Mouse (Mus musculus) CH12.LX (cell line): ENCODE measurements around the gene Dnm1. TPM values are rescaled to one million over a fixed set of nuclear protein-coding genes. Genes with fewer than 3 reads are reported as not detected.

Experiments used
- DNase-seq: peaks from one replicate; pipeline ENCODE4 v3.0.0-alpha.2; 2013; ENCODE audit errors: extremely low read depth
- H3K27ac ChIP-seq: 2 replicates; pipeline ENCODE4 v1.5.1; 2012; ENCODE audit warnings: low read depth, mild to moderate bottlenecking, control low read depth, moderate library complexity; ENCODE audit not compliant: insufficient read depth
- H3K27me3 ChIP-seq: replicated peaks from 2 replicates; pipeline ENCODE3; 2012; ENCODE audit warnings: inconsistent platforms
- H3K36me3 ChIP-seq, 2 experiments: replicated peaks in 1 of 2; 2 replicates each; pipeline versions ENCODE3 to v1.6.1; 2012; ENCODE audit warnings: inconsistent platforms in 1 of 2, low read length in 1 of 2, mild to moderate bottlenecking in 1 of 2, mixed read lengths in 1 of 2, moderate library complexity in 1 of 2; ENCODE audit not compliant: control insufficient read depth in 1 of 2, insufficient read depth in 1 of 2
- H3K4me1 ChIP-seq, 2 experiments: 2 replicates each; pipeline ENCODE4 v1.6.1; 2012; ENCODE audit warnings: inconsistent platforms in 1 of 2, moderate library complexity in 1 of 2; ENCODE audit not compliant: insufficient read depth in 2 of 2, control insufficient read depth in 1 of 2
- H3K4me2 ChIP-seq: 2 replicates; pipeline ENCODE4 v1.6.1; 2012; ENCODE audit warnings: low read depth, mild to moderate bottlenecking, control low read depth; ENCODE audit not compliant: poor library complexity, insufficient read depth, severe bottlenecking
- H3K4me3 ChIP-seq, 3 experiments: fragments of 150-350 bp in 1 of 3; sonication (generic) in 1 of 3; replicated peaks in 1 of 3; 2 replicates each; pipeline versions ENCODE3 to v1.5.1; 2011 to 2012; ENCODE audit warnings: low read depth in 2 of 3, low read length in 2 of 3, mild to moderate bottlenecking in 2 of 3, moderate library complexity in 2 of 3, control low read depth in 1 of 3, improper control_type of control experiment in 1 of 3, inconsistent platforms in 1 of 3, mixed read lengths in 1 of 3; ENCODE audit not compliant: poor library complexity in 1 of 3
- H3K79me2 ChIP-seq: replicated peaks from 2 replicates; pipeline ENCODE4 v1.6.1; 2012; ENCODE audit warnings: mild to moderate bottlenecking, moderate library complexity; ENCODE audit not compliant: control insufficient read depth, poor library complexity, insufficient read depth, severe bottlenecking; ENCODE audit errors: extremely low read depth
- H3K9ac ChIP-seq: 2 replicates; pipeline ENCODE4 v1.6.1; 2012; ENCODE audit warnings: low read depth, mild to moderate bottlenecking, control low read depth, moderate library complexity; ENCODE audit not compliant: insufficient read depth
- H3K9me3 ChIP-seq: replicated peaks from 2 replicates; pipeline ENCODE3; 2012; ENCODE audit warnings: low read length, inconsistent platforms, mixed read lengths
- BHLHE40 ChIP-seq: IDR thresholded peaks from 2 replicates; pipeline ENCODE4 v1.6.1; 2011; ENCODE audit warnings: mild to moderate bottlenecking, low read depth, low read length, improper control_type of control experiment
- CHD1 ChIP-seq: IDR thresholded peaks from 2 replicates; pipeline ENCODE4 v1.6.1; 2012; ENCODE audit warnings: low read depth, low read length, improper control_type of control experiment, inconsistent platforms
- CHD2 ChIP-seq: IDR thresholded peaks from 2 replicates; pipeline ENCODE4 v1.6.1; 2011; ENCODE audit warnings: low read length, improper control_type of control experiment
- CTCF ChIP-seq, 2 experiments: IDR thresholded peaks in 1 of 2; conservative IDR thresholded peaks in 1 of 2; 2 replicates each; pipeline ENCODE4 v1.5.1; 2011 to 2012; ENCODE audit warnings: low read depth in 2 of 2, low read length in 2 of 2, improper control_type of control experiment in 1 of 2, inconsistent platforms in 1 of 2, mild to moderate bottlenecking in 1 of 2, moderate library complexity in 1 of 2
- ELF1 ChIP-seq: IDR thresholded peaks from 2 replicates; pipeline ENCODE4 v1.6.1; 2014; ENCODE audit warnings: low read depth, mild to moderate bottlenecking, inconsistent platforms, low read length, improper control_type of control experiment
- EP300 ChIP-seq: IDR thresholded peaks from 2 replicates; pipeline ENCODE4 v1.6.1; 2011; ENCODE audit warnings: low read length, improper control_type of control experiment
- ETS1 ChIP-seq: conservative IDR thresholded peaks from 2 replicates; pipeline ENCODE4 v1.6.1; 2012; ENCODE audit warnings: low read depth, mild to moderate bottlenecking, inconsistent platforms, low read length, improper control_type of control experiment, moderate library complexity
- GABPA ChIP-seq: IDR thresholded peaks from 2 replicates; pipeline ENCODE4 v1.6.1; 2012; ENCODE audit warnings: low read depth, low read length, improper control_type of control experiment, inconsistent platforms; ENCODE audit not compliant: insufficient replicate concordance
- HCFC1 ChIP-seq: IDR thresholded peaks from 2 replicates; pipeline ENCODE4 v1.6.1; 2012; ENCODE audit warnings: low read depth, mild to moderate bottlenecking, inconsistent platforms, low read length, improper control_type of control experiment
- IRF4 ChIP-seq: IDR thresholded peaks from 2 replicates; pipeline ENCODE4 v1.6.1; 2014; ENCODE audit warnings: low read depth, mild to moderate bottlenecking, inconsistent platforms, low read length, improper control_type of control experiment
- JUN ChIP-seq: IDR thresholded peaks from 2 replicates; pipeline ENCODE4 v1.6.1; 2011; ENCODE audit warnings: low read depth, mild to moderate bottlenecking, low read length, improper control_type of control experiment, moderate library complexity; ENCODE audit not compliant: insufficient read depth
- JUND ChIP-seq: conservative IDR thresholded peaks from 2 replicates; pipeline ENCODE4 v1.6.1; 2011; ENCODE audit warnings: low read depth, low read length, improper control_type of control experiment
- KAT2A ChIP-seq: IDR thresholded peaks from 2 replicates; pipeline ENCODE4 v1.6.1; 2012; ENCODE audit warnings: low read length, improper control_type of control experiment, inconsistent platforms; ENCODE audit not compliant: insufficient replicate concordance
- MAX ChIP-seq: IDR thresholded peaks from 2 replicates; pipeline ENCODE4 v1.6.1; 2011; ENCODE audit warnings: low read length, improper control_type of control experiment
- MXI1 ChIP-seq: IDR thresholded peaks from 2 replicates; pipeline ENCODE4 v1.6.1; 2011; ENCODE audit warnings: mild to moderate bottlenecking, low read depth, low read length, improper control_type of control experiment
- MYC ChIP-seq: IDR thresholded peaks from 2 replicates; pipeline ENCODE4 v1.6.1; 2011; ENCODE audit warnings: low read depth, mild to moderate bottlenecking, improper control_type of control experiment, low read length
- NELFE ChIP-seq: IDR thresholded peaks from 2 replicates; pipeline ENCODE4 v1.6.1; 2011; ENCODE audit warnings: low read depth, low read length, improper control_type of control experiment
- PAX5 ChIP-seq: IDR thresholded peaks from 2 replicates; pipeline ENCODE4 v1.6.1; 2012; ENCODE audit warnings: low read length, inconsistent platforms, mixed read lengths
- POLR2AphosphoS2 ChIP-seq: IDR thresholded peaks from 2 replicates; pipeline ENCODE4 v1.6.1; 2011; ENCODE audit warnings: low read depth, low read length, improper control_type of control experiment
- TBP ChIP-seq: conservative IDR thresholded peaks from 2 replicates; pipeline ENCODE4 v1.6.1; 2011; ENCODE audit warnings: low read depth, low read length, improper control_type of control experiment
- UBTF ChIP-seq: IDR thresholded peaks from 2 replicates; pipeline ENCODE4 v1.6.1; 2012; ENCODE audit warnings: low read depth, mild to moderate bottlenecking, inconsistent platforms, low read length, improper control_type of control experiment, moderate library complexity
- USF1 ChIP-seq: IDR thresholded peaks from 2 replicates; pipeline ENCODE4 v1.6.1; 2014; ENCODE audit warnings: low read depth, mild to moderate bottlenecking, inconsistent platforms, low read length, improper control_type of control experiment
- USF2 ChIP-seq: conservative IDR thresholded peaks from 2 replicates; pipeline ENCODE4 v1.6.1; 2011; ENCODE audit warnings: low read depth, low read length, improper control_type of control experiment
- ZKSCAN1 ChIP-seq: IDR thresholded peaks from 2 replicates; pipeline ENCODE4 v1.6.1; 2012; ENCODE audit warnings: low read depth, inconsistent platforms, low read length, improper control_type of control experiment, borderline replicate concordance
- dilution Hi-C: fragments of 300-500 bp; cut with MboI; formaldehyde crosslinking; loops from 2 replicates; pipeline ENCODE4 v1.14.3; 2020; ENCODE audit warnings: low sequenced_read_pairs; ENCODE audit not compliant: extremely low pct_unique_long_range_greater_than_20kb, extremely low pct_ligation_motif_present
- in situ Hi-C: fragments of 300-500 bp; cut with MboI; formaldehyde crosslinking; loops from 3 replicates; pipeline ENCODE4 v1.14.3; 2019; ENCODE audit warnings: low sequenced_read_pairs, low pct_ligation_motif_present, low pct_unique_long_range_greater_than_20kb, mixed read lengths
- polyA plus RNA-seq: library from polyadenylated mRNA; unstranded; fragments of >175 nt; gene quantifications from 2 replicates; pipeline ENCODE4 v1.2.1, GENCODE M21; 2012; ENCODE audit warnings: low read depth; ENCODE audit not compliant: insufficient read length
- total RNA-seq, 2 experiments: library from RNA; depleted of rRNA; stranded (reverse); fragments of 300-350 nt in 1 of 2; fragments of >200 nt in 1 of 2; gene quantifications; 2 replicates each; pipeline ENCODE4 v1.2.3; 2012 to 2014

The Dnm1 gene
- total and polyA plus RNA-seq, 3 experiments: 0.25 TPM; not detected in 2

DNA sequence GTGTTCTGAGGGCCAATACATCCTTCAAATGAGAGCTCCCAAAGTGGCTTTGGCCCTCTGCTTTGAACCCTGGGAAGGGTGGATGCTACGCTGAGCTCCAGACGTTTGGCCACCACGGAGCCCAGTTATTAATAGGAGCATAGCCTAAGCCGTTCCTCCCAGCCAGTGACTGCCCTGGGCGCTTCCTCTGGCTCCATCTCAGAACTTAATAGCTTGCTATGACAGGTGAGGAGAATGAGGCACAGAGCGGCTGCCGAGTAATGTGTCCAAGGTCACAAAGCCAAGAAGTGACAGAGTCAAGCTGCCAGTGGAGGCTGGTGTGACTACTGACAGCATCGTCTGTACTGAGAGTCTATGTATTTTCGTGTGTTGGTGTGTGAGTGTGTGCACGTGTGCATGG lies 3.1 kb upstream of the Dnm1 start:
- Histone ChIP-seq H3K27ac (no peak overlapping the region), H3K9ac (no peak overlapping the region), H3K9me3 (no peaks in the 10 kb centered on the region), H3K36me3 (no peaks in the 10 kb centered on the region), H3K27me3 (peaks cover 70% of the 10 kb centered on the region), H3K4me3 (no peak overlapping the region)
- dilution Hi-C loops: no loop called here
- TF ChIP-seq JUND (no peak), USF2 (no peak), MAX (no peak), ETS1 (no peak), JUN (no peak), NELFE (no peak), ZKSCAN1 (no peak), POLR2AphosphoS2 (no peak), MYC (no peak), BHLHE40 (no peak)
- TF ChIP-seq, all 38 proteins: peak for 0
- Histone ChIP-seq H3K4me2 (no peak overlapping the region), H3K79me2 (no peaks in the 10 kb centered on the region), H3K4me1 (peaks cover 7 to 16% of the 10 kb centered on the region in 2 experiments)
- no peak for DNase-seq
- in situ Hi-C loops: no loop called here

DNA sequence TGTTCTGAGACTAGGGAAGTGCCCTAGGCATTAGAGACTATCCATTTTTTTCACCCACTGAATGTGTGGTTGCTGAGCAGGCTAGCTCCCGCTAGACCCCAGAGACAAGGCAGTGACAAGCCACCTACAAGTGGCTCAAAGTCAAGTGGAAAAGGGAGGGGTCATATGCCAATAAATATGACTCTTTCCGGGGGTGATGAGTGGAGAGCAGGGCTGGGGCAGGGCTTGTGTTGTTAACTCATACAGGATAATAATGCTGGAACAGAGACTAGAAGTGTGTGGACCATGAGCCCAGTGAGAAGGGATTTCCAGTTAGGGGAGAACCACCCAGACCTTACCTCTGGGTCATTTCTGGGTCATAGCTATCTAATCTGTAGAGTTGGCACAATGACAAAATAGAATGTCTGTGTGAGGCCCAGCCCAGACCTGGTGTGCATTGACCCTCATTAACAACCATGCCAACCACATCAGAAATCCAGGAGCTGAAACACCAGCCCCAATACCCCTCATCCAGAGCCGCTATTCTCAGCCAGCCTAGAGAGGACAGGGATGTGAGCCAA lies 1.3 kb upstream of the Dnm1 start:
- in situ Hi-C loops: no loop called here
- H3K79me2 ChIP-seq: no peaks in the 10 kb centered on the region
- TF ChIP-seq MYC: no peak
- TF ChIP-seq KAT2A: no peak
- TF ChIP-seq TBP: no peak
- no peak for TF ChIP-seq MXI1
- no peak for TF ChIP-seq GABPA
- TF ChIP-seq ELF1: no peak
- no peak for TF ChIP-seq PAX5
- TF ChIP-seq UBTF: no peak
- no peak for TF ChIP-seq JUN
- no peak for TF ChIP-seq EP300
- no peak for TF ChIP-seq USF1
- TF ChIP-seq CTCF (conservative IDR thresholded peaks at IDR 0.05 in 1 of 2, IDR thresholded peaks at IDR 0.05 in 1 of 2; ENCODE audit: low read depth in 2 of 2, low read length in 2 of 2): no peak
- TF ChIP-seq IRF4: no peak
- no peak for TF ChIP-seq POLR2AphosphoS2
- TF ChIP-seq NELFE: no peak
- TF ChIP-seq CHD2: no peak
- TF ChIP-seq HCFC1: no peak
- TF ChIP-seq JUND: no peak
- no peak for TF ChIP-seq CHD1
- TF ChIP-seq, all 38 proteins: peak for 0
- no peaks in the 10 kb centered on the region for H3K9me3 ChIP-seq
- H3K4me1 ChIP-seq: peaks cover 7 to 23% of the 10 kb centered on the region in 2 experiments
- peaks cover 78% of the 10 kb centered on the region for H3K27me3 ChIP-seq
- H3K4me2 ChIP-seq: no peak overlapping the region
- no peak for DNase-seq
- H3K4me3 ChIP-seq: no peak overlapping the region
- no peaks in the 10 kb centered on the region for H3K36me3 ChIP-seq
- dilution Hi-C loops: no loop called here
- no peak overlapping the region for H3K9ac ChIP-seq
- no peak overlapping the region for H3K27ac ChIP-seq
